Mouse (Mus musculus) heart, embryonic 13.5 days (tissue): ENCODE measurements around the gene Tmem217. TPM values are rescaled to one million over a fixed set of nuclear protein-coding genes. Genes with fewer than 3 reads are reported as not detected.

Source experiments
- ATAC-seq: fragments of 200-750 bp; cut with Nextera tagmentation; 2 replicates; pipeline ENCODE4 v1.8.0; 2017; ENCODE audit warnings: moderate TSS enrichment; ENCODE audit not compliant: insufficient number of reproducible peaks, low FRiP score, low TSS enrichment; ENCODE audit errors: extremely low read depth
- H3K27ac ChIP-seq: fragments of 300-500 bp; sonication (generic); replicated peaks from 2 replicates; pipeline ENCODE4 v1.5.1; 2015; ENCODE audit warnings: moderate library complexity, mild to moderate bottlenecking, inconsistent platforms
- H3K27me3 ChIP-seq: fragments of 300-500 bp; sonication (generic); replicated peaks from 2 replicates; pipeline ENCODE4 v1.6.1; 2015; ENCODE audit warnings: mild to moderate bottlenecking, inconsistent platforms
- H3K36me3 ChIP-seq: fragments of 300-500 bp; sonication (generic); 2 replicates; pipeline ENCODE4 v1.6.1; 2015; ENCODE audit warnings: mild to moderate bottlenecking, inconsistent platforms
- H3K4me1 ChIP-seq: fragments of 300-500 bp; sonication (generic); 2 replicates; pipeline ENCODE4 v1.6.1; 2015; ENCODE audit warnings: inconsistent platforms
- H3K4me2 ChIP-seq: fragments of 300-500 bp; sonication (generic); 2 replicates; pipeline ENCODE4 v1.6.1; 2015; ENCODE audit warnings: inconsistent platforms, mild to moderate bottlenecking, moderate library complexity
- H3K4me3 ChIP-seq: fragments of 300-500 bp; sonication (generic); 2 replicates; pipeline ENCODE4 v1.5.1; 2015; ENCODE audit warnings: moderate library complexity, mild to moderate bottlenecking, inconsistent platforms
- H3K9ac ChIP-seq: fragments of 300-500 bp; sonication (generic); 2 replicates; pipeline ENCODE4 v1.6.1; 2015; ENCODE audit warnings: inconsistent platforms, mild to moderate bottlenecking, moderate library complexity
- H3K9me3 ChIP-seq: fragments of 300-500 bp; sonication (generic); 2 replicates; pipeline ENCODE4 v1.6.1; 2016; ENCODE audit warnings: inconsistent platforms
- WGBS: fragments of 180-500 bp; shearing (Covaris S2); methylation state at CpG from one replicate; pipeline ENCODE4 v1.1.7; 2015; ENCODE audit warnings: mixed read lengths; 5-methylcytosine and 5-hydroxymethylcytosine counted together
- polyA plus RNA-seq: library from polyadenylated mRNA; unstranded; fragments of >200 nt; fragmentation: Nextera tagmentation; extraction: Ambion mirVana; gene quantifications from 2 replicates; pipeline ENCODE4 v1.2.1, GENCODE M21; 2015

Tmem217 gene
- polyA plus RNA-seq, 1 experiment from 2014 or later, result 0.59 TPM

- no peak for ATAC-seq
- no peak overlapping the region for H3K4me3 ChIP-seq
- 77% methylated on average over 5 of the region's 5 CpGs for WGBS
- peaks cover 74% of the 10 kb centered on the region for H3K36me3 ChIP-seq
- no peak overlapping the region for H3K4me2 ChIP-seq
- H3K4me1 ChIP-seq, result peaks cover 5% of the 10 kb centered on the region; the same call in 1 of the 2 replicates
- H3K27ac ChIP-seq, result no peak overlapping the region
- no peaks in the 10 kb centered on the region for H3K9me3 ChIP-seq
- no peak overlapping the region for H3K9ac ChIP-seq
- H3K27me3 ChIP-seq, result no peaks in the 10 kb centered on the region
Observed at GRCm38 (mm10) chr17:29583569-29583968, 31.4 kb upstream of the Tmem217 start.

GRCm38 (mm10) chr17:29579579-29580126 is 27.5 kb upstream of the Tmem217 start:
- H3K9me3 ChIP-seq, result no peaks in the 10 kb centered on the region
- H3K27ac ChIP-seq, result no peak overlapping the region
- no peak for ATAC-seq
- peaks cover 22% of the 10 kb centered on the region for H3K4me1 ChIP-seq
- WGBS, result 81% methylated on average over 4 of the region's 4 CpGs
- H3K4me2 ChIP-seq, result no peak overlapping the region
- H3K36me3 ChIP-seq, result peaks cover 93% of the 10 kb centered on the region
- H3K27me3 ChIP-seq, result no peaks in the 10 kb centered on the region
- H3K9ac ChIP-seq, result no peak overlapping the region
- H3K4me3 ChIP-seq, result no peak overlapping the region

GRCm38 (mm10) chr17:29569831-29570230 is 17.6 kb upstream of the Tmem217 start:
- no peak overlapping the region for H3K27ac ChIP-seq
- no peaks in the 10 kb centered on the region for H3K9me3 ChIP-seq
- no peaks in the 10 kb centered on the region for H3K27me3 ChIP-seq
- H3K9ac ChIP-seq, result no peak overlapping the region
- WGBS, result 84% methylated on average over 6 of the region's 6 CpGs
- peaks cover 88% of the 10 kb centered on the region for H3K36me3 ChIP-seq
- no peak overlapping the region for H3K4me3 ChIP-seq
- H3K4me2 ChIP-seq, result no peak overlapping the region
- no peak for ATAC-seq
- H3K4me1 ChIP-seq, result peaks cover 4% of the 10 kb centered on the region

GRCm38 (mm10) chr17:29568435-29568834 is 16.2 kb upstream of the Tmem217 start:
- Histone ChIP-seq H3K27me3 (no peaks in the 10 kb centered on the region), H3K4me1 (no peaks in the 10 kb centered on the region), H3K9me3 (no peaks in the 10 kb centered on the region), H3K9ac (no peak overlapping the region), H3K27ac (no peak overlapping the region), H3K36me3 (peaks cover 89% of the 10 kb centered on the region), H3K4me2 (no peak overlapping the region), H3K4me3 (no peak overlapping the region)
- WGBS, result 90% methylated on average over 15 of the region's 15 CpGs
- ATAC-seq, result no peak

DNA sequence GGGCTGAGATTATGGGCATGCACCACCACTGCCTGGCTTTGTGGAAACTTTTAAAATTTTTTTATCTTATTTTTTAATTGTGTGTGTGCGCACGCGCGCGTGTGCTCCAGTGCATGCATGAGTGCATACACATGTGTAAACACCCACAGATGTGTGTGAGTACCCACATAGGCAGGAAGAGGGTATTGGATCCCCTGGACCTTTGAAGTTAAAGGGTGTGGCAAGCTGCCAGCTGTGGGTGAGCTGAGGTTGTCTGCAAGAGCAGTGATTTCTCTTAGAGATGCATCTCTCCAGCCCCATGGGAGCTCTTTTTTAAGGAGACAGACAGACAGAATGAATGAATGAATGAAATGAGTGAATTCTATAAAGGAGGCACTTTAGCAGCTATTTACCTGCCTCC is 13.3 kb upstream of the Tmem217 start:
- Histone ChIP-seq H3K9ac (no peak overlapping the region), H3K4me2 (no peak overlapping the region), H3K9me3 (no peaks in the 10 kb centered on the region), H3K4me3 (no peak overlapping the region), H3K4me1 (no peaks in the 10 kb centered on the region), H3K27ac (no peak overlapping the region), H3K27me3 (no peaks in the 10 kb centered on the region), H3K36me3 (peaks cover 62% of the 10 kb centered on the region)
- 98% methylated on average over 5 of the region's 5 CpGs for WGBS
- no peak for ATAC-seq

- 70% methylated on average over 5 of the region's 5 CpGs for WGBS
- no peaks in the 10 kb centered on the region for H3K27me3 ChIP-seq
- no peak overlapping the region for H3K4me3 ChIP-seq
- peaks cover 23% of the 10 kb centered on the region for H3K4me1 ChIP-seq
- no peak overlapping the region for H3K9ac ChIP-seq
- no peaks in the 10 kb centered on the region for H3K9me3 ChIP-seq
- no peak for ATAC-seq
- H3K36me3 ChIP-seq, result peaks cover 13% of the 10 kb centered on the region
- H3K27ac ChIP-seq, result no peak overlapping the region
- no peak overlapping the region for H3K4me2 ChIP-seq
Observed at GRCm38 (mm10) chr17:29558476-29558875, 6.3 kb upstream of the Tmem217 start.

- Histone ChIP-seq H3K4me2 (no peak overlapping the region), H3K36me3 (peaks cover 11% of the 10 kb centered on the region), H3K27me3 (no peaks in the 10 kb centered on the region), H3K4me3 (no peak overlapping the region), H3K4me1 (peaks cover 27% of the 10 kb centered on the region), H3K9me3 (no peaks in the 10 kb centered on the region), H3K9ac (0 out of 2 replicates have a peak overlapping the region, but pooled peaks have one; percentile 24), H3K27ac (0 out of 2 replicates have a peak overlapping the region, but pooled peaks have one; percentile 26)
- 67% methylated on average over 7 of the region's 7 CpGs for WGBS
- ATAC-seq, result no peak
Observed at GRCm38 (mm10) chr17:29556893-29557292, 4.7 kb upstream of the Tmem217 start.

GRCm38 (mm10) chr17:29556456-29556855 is 4.3 kb upstream of the Tmem217 start:
- Histone ChIP-seq H3K9ac (0 out of 2 replicates have a peak overlapping the region, but pooled peaks have one; percentile 24), H3K27me3 (no peaks in the 10 kb centered on the region), H3K4me1 (peaks cover 31% of the 10 kb centered on the region), H3K9me3 (no peaks in the 10 kb centered on the region), H3K27ac (peak overlapping the region; percentile 26; the same call in 1 of the 2 replicates), H3K4me3 (no peak overlapping the region), H3K4me2 (no peak overlapping the region), H3K36me3 (peaks cover 11% of the 10 kb centered on the region)
- WGBS, result 65% methylated on average over 10 of the region's 10 CpGs
- no peak for ATAC-seq

- H3K4me3 ChIP-seq, result no peak overlapping the region
- peaks cover 4% of the 10 kb centered on the region; the same call in 1 of the 2 replicates for H3K36me3 ChIP-seq
- H3K4me1 ChIP-seq, result peaks cover 46% of the 10 kb centered on the region
- no peak overlapping the region for H3K9ac ChIP-seq
- no peaks in the 10 kb centered on the region for H3K9me3 ChIP-seq
- no peak for ATAC-seq
- H3K27ac ChIP-seq, result no peak overlapping the region
- no peaks in the 10 kb centered on the region for H3K27me3 ChIP-seq
- no peak overlapping the region for H3K4me2 ChIP-seq
Observed at GRCm38 (mm10) chr17:29554176-29554575, 2.0 kb upstream of the Tmem217 start.

DNA sequence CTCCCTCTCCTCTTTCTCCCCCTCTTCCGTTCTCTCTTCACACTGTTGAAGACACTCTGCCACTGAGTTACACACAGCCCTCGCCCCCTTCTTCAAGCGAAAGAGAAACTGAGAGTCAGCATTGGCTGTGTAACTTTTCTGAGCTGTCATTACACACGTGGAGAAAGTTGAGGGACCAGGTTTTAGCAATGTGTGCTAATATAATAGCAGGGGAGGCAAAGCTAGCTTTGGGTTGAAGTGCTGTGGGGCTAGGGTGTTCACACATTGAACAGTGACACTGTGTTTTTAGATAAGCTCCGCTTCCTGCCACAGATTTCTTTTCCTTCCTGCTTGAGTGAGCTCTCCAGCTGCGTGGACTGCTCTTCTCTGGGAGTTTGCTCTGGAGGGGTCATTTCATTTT is 1.2 kb downstream of the Tmem217 start:
- Histone ChIP-seq H3K36me3 (no peaks in the 10 kb centered on the region), H3K27ac (peak overlapping the region; percentile 29), H3K4me1 (peaks cover 34% of the 10 kb centered on the region), H3K27me3 (no peaks in the 10 kb centered on the region), H3K9me3 (no peaks in the 10 kb centered on the region), H3K4me3 (peak overlapping the region; percentile 79), H3K4me2 (peak overlapping the region; percentile 98), H3K9ac (no peak overlapping the region)
- 36% methylated on average over 6 of the region's 6 CpGs for WGBS
- ATAC-seq, result no peak

GRCm38 (mm10) chr17:29549543-29550428 is 2.4 kb downstream of the Tmem217 start, which contains the start of the genes Gm17657 and Tbc1d22b:
TSS of gene Gm17657 (minus strand) at chr17:29549638.
TSS of gene Tbc1d22b (plus strand) at chr17:29549785.
- Histone ChIP-seq H3K4me2 (peak within 1 kb of the TSS; percentile 98), H3K36me3 (no peaks in the 10 kb centered on the region), H3K9ac (peak within 1 kb of the TSS; percentile 95), H3K27ac (peak within 1 kb of the TSS; percentile 29), H3K4me1 (peaks cover 29% of the 10 kb centered on the region), H3K27me3 (no peaks in the 10 kb centered on the region), H3K4me3 (peak within 1 kb of the TSS; percentile 79), H3K9me3 (no peaks in the 10 kb centered on the region)
- WGBS, result under 1% methylated on average over 44 of the region's 44 CpGs
- ATAC-seq, result peak; percentile 99
